Mouse (Mus musculus) kidney, adult 18-20 months (tissue): ENCODE results near the gene Msto1.
A peak's percentile ranks its signal among the peaks of the same experiment; 100 is the strongest.
"Not testable (repeated sequence)": the region's sequence is repeated elsewhere in the genome, so short reads cannot be mapped to it uniquely, and the experiment has no call there.

ENCODE experiments used
- DNase-seq: peaks from one replicate; pipeline ENCODE4 v3.0.0; 2021

Gene Msto1

DNA sequence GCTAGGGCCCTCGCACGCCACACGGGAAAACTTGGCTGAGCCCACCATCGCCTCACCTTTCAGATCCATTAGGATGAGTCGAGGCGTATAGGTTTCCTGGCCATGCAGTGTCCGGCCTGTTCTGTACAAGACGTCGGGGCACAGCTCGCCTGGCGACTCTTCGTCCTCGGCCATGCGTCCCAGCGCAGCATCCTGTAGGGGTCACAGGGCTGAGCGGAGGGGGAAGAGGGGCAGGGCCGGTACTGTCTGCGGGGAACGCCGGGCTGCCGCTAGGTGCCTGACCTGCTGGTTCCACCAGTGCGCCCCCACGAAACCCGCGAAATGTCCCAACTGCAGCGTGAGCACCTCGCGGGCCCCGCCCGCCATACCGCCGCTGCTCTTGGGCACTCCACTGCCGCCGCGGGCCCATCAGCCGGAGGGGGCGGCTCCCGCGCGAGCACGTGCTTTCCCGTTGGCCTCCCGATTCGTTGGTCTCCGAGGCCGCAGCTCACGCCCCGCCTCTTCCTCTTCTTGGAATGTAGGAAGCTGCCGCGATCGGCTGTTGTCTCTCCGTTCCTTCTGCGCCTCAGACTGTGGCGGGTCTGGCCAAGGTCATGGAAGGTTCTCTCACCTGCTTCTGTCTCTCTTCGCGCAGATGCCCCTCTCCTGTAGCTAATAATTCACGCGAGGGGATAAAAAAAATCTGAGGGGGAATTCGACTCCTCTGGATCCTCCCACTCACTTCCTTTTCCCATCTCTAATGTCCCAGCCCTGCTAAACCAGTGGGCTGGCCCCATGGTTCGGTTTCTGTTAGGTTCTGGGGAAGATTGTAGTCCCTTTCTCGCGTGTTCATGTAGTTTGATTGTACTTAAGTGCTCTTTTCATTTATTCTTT is at the start of gene Msto1:
Gene Msto1, minus strand, starts transcription at position 489 of the 873 bp plus-strand sequence.
- peak; percentile 95 for DNase-seq

DNA sequence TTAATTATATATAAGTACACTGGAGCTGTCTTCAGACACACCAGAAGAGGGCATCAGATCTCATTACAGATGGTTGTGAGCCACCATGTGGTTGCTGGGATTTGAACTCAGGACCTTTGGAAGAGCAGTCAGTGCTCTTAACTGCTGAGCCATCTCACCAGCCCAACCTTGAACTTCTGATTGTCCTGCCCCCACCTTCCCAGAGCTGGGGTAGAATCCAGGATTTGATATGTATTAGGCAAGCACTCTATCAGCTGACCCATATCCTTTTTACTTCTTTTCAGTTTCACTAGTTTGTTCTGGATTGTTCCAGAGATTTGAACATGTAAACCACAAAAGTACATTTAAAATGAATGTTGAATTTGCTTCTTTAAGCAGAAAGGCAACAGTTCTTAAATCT is 49.4 kb upstream of the Msto1 start:
- DNase-seq = not testable (repeated sequence)

DNA sequence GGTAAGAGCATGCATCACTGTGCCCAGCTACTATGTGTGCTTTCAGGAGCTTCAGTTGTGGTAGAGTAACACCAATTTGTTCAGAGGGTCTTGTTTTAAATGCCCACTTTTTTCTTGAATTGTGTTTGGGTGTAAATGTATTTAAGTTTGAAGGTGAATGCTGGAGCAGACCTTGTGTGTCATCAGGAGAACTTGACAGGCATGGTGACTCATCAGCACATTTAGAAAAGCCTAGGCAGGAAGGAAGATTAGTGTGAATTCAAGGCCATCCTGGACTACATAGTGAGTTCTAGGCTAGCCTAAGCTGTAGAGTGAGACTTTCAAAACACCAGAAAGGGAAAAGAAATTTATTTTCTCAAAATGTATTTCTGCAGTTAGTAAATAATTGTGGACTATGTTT is 39.9 kb upstream of the Msto1 start:
- DNase-seq = no peak

GRCm38 (mm10) chr3:88953246-88953645 is 39.4 kb upstream of the Msto1 start:
- no peak for DNase-seq

GRCm38 (mm10) chr3:88951327-88951800 is 37.6 kb upstream of the Msto1 start:
- DNase-seq = no peak

- peak; percentile 86 for DNase-seq
These were observed 37.0 kb upstream of the Msto1 start, which contains the start of the genes Ash1l and Dap3 for GRCm38 (mm10) chr3:88950576-88951326. Gene Ash1l, plus strand, starts transcription at chr3:88950622. Gene Dap3, minus strand, starts transcription at chr3:88951181.

DNA sequence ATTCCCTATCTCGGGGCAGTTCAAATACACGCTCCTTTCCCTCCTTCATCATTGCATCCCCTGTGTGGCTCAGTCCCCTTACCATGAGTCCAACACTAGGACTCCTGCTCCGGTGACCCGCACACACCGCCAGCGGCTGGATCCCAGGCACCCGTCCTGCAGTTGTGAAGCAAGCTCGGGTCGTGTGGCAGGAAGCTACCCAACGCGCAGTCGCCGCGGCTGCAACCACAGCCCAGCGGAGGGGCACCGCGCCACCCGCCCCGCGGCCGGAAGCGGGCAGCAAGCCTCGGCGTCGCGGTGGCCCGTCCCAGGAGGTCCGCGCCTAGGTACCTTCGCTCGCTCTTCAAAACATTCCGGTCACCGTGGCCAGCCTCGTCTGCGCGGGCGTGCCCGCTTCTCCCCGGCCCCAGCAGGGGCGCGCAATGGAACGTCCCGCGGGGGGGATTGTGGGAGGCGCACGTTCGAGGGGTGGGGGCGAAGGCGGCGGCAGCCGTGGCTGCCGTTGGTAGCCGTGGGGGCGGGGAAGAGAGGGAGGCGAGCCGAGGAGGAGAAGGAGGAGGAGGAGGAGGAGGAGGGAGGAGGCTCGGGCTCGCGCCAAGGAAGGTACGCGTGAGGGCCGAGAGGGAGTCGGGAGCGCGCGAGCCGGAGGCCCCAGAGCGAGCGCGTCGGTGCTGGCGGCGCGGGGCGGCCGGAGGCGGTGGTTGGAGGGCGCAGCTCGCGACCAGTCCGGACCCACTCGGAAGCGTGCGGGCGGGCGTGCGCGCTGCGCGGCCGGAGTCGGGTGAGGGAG is 36.2 kb upstream of the Msto1 start:
- DNase-seq = peak; percentile 91

DNA sequence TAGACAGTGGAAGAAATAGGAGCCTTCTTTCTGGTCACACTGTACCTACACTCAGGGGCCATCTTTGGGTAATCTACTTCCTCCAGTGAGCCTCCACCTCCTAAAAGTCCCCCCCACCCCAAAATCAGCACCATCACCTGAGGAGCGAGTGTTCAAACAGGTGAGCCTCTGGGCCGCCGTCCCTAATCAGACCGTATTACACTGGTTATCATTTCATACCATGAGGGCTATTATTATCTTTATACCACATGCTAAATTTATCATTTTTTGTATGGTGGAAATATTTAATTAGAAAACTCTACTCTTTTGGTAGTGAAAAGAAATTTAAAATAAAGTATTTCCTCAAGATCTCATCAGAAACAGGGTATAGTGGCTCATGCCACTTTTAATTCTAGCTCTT is 30.3 kb upstream of the Msto1 start:
- no peak for DNase-seq

DNA sequence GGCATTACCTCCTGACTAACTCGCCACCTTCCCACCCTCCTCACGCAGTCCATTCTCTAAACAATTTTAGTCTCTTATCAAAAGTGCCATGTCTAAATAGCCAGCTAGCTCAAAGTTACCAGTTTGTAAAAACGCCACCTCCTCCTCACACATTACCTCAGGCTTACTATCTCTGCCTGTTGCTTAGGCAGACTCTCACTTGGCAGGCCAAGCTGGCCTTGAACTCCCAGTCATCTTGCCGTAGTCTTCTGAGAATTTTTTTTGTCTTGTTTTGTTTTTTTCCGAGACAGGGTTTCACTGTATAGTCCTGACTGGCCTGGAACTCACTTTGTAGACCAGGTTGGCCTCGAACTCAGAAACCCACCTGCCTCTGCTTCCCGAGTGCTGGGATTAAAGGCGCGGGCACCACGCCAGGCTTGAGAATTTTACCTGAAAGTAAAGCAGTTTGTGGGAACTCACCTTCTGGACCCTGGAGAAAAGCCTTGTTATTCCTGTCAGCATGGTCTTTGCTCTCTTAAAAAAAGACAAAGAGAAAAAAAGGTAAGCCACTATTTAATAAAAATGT is 28.6 kb upstream of the Msto1 start:
- no peak for DNase-seq

DNA sequence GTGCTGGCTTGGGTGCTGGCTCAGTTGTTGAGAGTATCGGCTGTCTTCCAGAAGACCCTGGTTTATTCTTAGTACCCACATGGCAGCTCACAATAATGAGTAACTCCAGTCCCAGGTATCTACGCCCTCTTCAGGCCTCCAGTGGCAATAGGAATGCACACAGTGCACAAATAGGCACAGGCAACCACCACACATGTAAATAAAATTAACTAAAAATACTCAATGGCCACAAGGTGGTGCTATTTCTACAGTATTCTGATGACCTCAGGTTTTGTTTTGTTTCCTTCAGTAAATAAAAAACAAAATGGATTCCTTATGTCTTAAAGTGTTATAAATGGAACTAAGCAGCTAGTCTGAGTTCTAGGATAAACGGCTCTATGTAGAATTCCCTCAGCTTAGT is 25.9 kb upstream of the Msto1 start:
- DNase-seq = no peak

- no peak for DNase-seq
These were observed 25.3 kb upstream of the Msto1 start for GRCm38 (mm10) chr3:88939071-88939470.

- DNase-seq = no peak
These were observed 15.7 kb upstream of the Msto1 start for GRCm38 (mm10) chr3:88929501-88929900.

GRCm38 (mm10) chr3:88925651-88926050 is 11.9 kb upstream of the Msto1 start:
- DNase-seq = no peak

GRCm38 (mm10) chr3:88923989-88924591 is 10.3 kb upstream of the Msto1 start:
- DNase-seq = no peak

DNA sequence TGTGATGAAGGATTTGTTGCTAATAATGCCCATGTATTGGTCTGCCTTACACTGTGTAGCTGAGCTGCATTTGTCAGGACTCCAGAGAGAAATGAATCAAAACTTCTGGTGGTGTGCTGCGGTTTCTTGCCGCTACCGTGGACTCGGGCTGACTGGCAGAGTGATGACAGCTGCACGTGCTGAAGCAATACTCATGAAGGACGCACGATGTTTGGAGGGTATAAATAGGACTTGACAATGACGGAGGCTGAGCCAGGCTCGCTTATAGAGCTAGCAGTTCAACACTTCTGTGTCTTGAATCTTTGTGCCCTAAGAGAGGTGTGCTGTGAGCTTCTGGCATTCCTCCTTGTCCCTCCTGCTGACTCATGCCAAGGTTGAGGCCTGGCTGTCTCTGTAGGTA is 7.6 kb upstream of the Msto1 start:
- DNase-seq = no peak

- peak; percentile 28 for DNase-seq
These were observed 5.2 kb upstream of the Msto1 start for GRCm38 (mm10) chr3:88918981-88919380.

- no peak for DNase-seq
These were observed 598 bp upstream of the Msto1 start for GRCm38 (mm10) chr3:88914384-88914810.

- DNase-seq = no peak
These were observed 1.2 kb downstream of the Msto1 start for GRCm38 (mm10) chr3:88912585-88912984.

- no peak for DNase-seq
These were observed 7.2 kb downstream of the Msto1 start for GRCm38 (mm10) chr3:88906393-88907159.

- no peak for DNase-seq
These were observed 8.1 kb downstream of the Msto1 start for GRCm38 (mm10) chr3:88905741-88906140.

GRCm38 (mm10) chr3:88905209-88905608 is 8.6 kb downstream of the Msto1 start:
- no peak for DNase-seq
